Mouse (Mus musculus): ENCODE data around the gene 4933407L21Rik.

4933407L21Rik gene

GRCm38 (mm10) chr1:85928057-85928687 lies at the start of gene 4933407L21Rik:
4933407L21Rik (plus strand) TSS chr1:85928483.
- in situ Hi-C loops (cut with MboI, MseI): no loop called here

GRCm38 (mm10) chr1:85882003-85882402 lies 46.3 kb upstream of the 4933407L21Rik start:
- in situ Hi-C loops (cut with MboI, MseI): no loop called here

GRCm38 (mm10) chr1:85887221-85887620 lies 41.1 kb upstream of the 4933407L21Rik start:
- in situ Hi-C loops (cut with MboI, MseI): no loop called here

- in situ Hi-C loops (cut with MboI, MseI): loop anchor here (5.0 kb wide), 1 partner anchor 42 kb away; no protein-coding TSS in a partner anchor
Observed at GRCm38 (mm10) chr1:85894231-85894747, 34.0 kb upstream of the 4933407L21Rik start, which contains the start of gene Itm2c. Itm2c (plus strand) TSS chr1:85894281.

GRCm38 (mm10) chr1:85894748-85895360 lies 33.4 kb upstream of the 4933407L21Rik start:
- in situ Hi-C loops (cut with MboI, MseI): loop anchor here (5.0 kb wide), 1 partner anchor 43 kb away; no protein-coding TSS in a partner anchor

GRCm38 (mm10) chr1:85895391-85895837 lies 32.9 kb upstream of the 4933407L21Rik start:
- in situ Hi-C loops (cut with MboI, MseI): no loop called here

DNA sequence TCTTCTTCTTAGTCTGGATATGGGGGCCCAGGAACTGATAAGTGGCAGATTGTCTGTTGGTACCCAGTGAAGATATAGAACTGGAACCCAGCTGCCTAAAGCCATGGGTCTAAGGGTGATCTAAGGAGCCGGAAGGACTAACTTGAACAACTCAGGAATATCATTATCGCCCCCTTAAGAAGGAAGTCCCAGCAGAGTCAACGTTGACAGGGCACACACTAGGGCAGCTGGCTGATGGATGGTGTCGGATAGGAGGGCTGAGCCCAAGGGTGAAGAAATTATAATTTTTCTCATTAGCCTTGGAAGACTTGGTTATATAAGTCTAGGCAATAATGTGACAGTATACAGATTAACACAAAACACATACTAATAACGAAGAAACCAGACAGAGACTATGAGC lies 32.2 kb upstream of the 4933407L21Rik start:
- in situ Hi-C loops (cut with MboI, MseI): no loop called here

DNA sequence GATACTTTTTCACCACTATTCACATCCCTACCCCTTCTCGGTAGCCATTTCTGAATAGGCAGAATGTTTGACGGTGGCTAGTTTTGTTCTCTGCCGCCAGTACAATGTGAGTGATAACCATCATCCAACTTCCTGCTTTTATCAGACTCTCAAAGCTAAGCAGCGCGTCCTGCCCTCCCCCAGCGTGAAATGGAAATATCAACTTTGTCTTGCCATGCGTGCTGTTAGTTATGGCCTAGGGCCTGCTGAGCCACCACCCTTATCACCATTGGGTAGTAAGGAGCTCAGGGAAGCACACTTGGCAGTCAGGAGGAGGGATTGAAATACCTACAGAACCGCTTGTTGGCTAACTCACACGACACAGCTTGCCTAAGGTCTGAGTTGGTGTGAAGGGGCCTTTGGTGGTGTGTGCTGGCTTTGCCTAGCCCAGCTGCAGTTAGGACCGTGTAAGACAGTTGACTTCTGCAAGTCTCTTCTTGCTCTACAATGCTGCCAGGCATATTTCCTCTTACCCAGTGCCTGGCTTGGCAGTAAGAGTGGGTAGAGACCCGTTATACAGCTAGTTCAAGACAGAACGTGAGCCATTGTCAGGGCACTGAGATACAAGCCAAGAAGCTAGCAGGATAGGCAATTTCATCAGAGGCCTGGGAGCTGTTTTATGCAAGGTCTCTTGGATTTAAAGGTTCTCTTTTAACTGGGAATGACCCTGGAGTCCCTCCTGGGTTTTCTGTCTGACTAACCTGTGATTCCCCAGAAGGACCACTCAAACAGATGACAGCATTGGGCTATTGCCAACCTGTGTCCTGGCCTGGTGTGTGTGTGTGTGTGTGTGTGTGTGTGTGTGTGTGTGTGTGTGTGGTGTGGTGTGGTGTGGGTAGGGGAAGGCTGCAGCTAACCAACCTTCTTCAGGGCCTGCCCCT lies 31.2 kb upstream of the 4933407L21Rik start:
- in situ Hi-C loops (cut with MboI, MseI): no loop called here

DNA sequence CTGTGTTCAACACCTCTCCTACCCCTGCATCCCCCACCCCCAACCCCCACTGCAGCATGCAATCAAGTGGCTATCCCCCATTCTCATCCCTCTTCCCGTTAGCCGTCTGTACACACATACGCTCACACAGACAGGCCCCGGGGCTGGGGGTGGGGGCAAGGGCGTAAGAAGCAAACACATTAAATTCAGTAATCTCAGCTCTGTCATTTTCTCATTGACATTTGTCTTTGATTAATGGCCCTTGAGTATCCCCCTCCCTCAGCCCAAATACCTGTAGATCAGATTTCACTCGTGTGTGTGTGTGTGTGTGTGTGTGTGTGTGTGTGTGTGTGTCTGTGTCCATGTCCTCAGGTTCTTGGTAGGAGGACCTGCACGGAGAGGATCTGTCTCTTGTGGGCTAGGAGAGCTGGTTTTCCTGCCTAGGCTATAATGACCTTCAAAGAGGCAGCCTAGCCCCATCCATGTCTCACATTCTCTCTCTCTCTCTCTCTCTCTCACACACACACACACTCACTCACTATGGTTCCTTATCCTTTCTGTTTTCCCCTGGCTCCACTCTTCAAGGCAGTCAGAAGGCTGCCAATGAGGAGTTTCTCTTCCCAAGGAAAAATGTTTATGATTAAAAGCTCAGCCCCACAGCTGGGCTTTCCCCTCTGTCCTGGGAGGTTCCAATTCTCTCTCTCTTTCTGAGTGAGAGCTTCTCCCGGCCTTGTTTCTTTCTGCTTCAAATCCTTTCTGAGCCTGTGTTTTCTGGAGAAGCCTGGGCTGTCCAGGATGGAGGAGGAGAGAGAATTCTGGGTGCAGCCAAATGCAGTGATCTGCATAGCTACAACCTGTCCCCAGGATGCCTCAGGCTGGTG lies 30.2 kb upstream of the 4933407L21Rik start:
- in situ Hi-C loops (cut with MboI, MseI): no loop called here

- in situ Hi-C loops (cut with MboI, MseI): no loop called here
Observed at GRCm38 (mm10) chr1:85898761-85899387, 29.4 kb upstream of the 4933407L21Rik start.

- in situ Hi-C loops (cut with MboI, MseI): no loop called here
Observed at GRCm38 (mm10) chr1:85899388-85899761, 28.9 kb upstream of the 4933407L21Rik start.

- in situ Hi-C loops (cut with MboI, MseI): no loop called here
Observed at GRCm38 (mm10) chr1:85900521-85901333, 27.6 kb upstream of the 4933407L21Rik start.

GRCm38 (mm10) chr1:85901516-85902107 lies 26.7 kb upstream of the 4933407L21Rik start:
- in situ Hi-C loops (cut with MboI, MseI): no loop called here

- in situ Hi-C loops (cut with MboI, MseI): no loop called here
Observed at GRCm38 (mm10) chr1:85902108-85902561, 26.1 kb upstream of the 4933407L21Rik start.

- in situ Hi-C loops (cut with MboI, MseI): no loop called here
Observed at GRCm38 (mm10) chr1:85906892-85907291, 21.4 kb upstream of the 4933407L21Rik start.

DNA sequence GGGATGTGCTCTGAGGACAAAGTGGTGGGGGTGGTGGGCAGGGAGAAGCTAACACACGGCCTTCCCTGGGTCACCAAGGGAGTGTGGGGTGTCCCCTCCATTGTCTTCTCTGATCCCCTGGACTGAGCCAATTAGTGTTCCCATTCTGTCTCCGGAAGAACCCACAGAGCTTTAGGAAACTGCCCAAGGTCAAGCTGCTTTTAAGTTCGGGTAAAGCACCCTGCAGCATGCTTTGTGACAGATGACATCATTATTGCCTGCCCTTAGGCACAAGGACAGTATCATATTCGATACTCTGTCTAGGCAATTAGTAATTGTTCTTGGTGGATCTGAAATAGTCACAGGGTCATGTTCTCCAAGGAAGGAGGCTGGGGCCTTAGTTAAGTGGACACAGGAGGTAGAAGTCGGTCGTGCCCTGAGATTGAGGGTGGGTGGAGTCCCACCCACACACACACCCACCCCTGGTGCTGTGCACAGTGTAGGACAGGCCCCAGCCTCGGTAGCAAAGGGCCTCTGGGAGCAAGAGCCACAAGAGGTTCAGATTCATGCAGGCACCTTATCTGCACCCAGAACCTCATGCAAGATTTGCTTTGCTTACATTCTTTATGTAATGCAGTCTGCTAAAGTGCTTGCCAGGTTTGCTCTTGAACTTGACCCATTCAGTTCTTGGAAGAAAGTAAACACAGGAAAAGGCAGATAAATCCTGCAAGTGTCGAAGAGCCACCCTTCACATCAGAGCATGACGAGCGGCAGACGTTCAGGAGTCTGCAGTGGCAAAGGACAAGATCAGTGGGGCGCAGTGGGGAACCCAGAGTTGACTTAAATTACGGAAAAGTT lies 19.3 kb upstream of the 4933407L21Rik start:
- in situ Hi-C loops (cut with MboI, MseI): no loop called here

GRCm38 (mm10) chr1:85913078-85913755 lies 15.1 kb upstream of the 4933407L21Rik start:
- in situ Hi-C loops (cut with MboI, MseI): no loop called here

DNA sequence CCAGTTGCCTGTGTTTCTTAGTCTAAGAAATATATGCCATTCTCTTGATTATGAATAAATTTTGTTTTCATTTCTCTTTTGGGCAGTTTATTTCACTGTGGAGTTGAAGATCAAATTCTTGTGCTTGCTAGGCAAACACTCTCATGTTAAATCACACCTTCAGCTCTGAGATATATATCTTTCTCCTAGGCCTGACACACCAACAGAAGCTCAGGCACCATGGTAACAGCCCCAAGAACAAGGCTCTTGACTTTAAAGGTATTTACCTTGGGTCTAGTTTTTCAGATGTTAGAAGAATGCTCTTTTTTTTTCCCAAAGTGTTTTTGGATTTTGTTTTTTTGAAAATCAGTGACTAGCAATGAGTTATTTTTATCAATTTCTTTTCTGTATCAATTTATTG lies 12.4 kb upstream of the 4933407L21Rik start:
- in situ Hi-C loops (cut with MboI, MseI): no loop called here
